Mouse (Mus musculus): ENCODE measurements at regions not wholly inside any gene's neighbourhood (a gene's known extent, or its start where the extent isn't known, plus 50 kb on each side); places are given as distances from the start of the nearest gene placed in this dataset.

DNA sequence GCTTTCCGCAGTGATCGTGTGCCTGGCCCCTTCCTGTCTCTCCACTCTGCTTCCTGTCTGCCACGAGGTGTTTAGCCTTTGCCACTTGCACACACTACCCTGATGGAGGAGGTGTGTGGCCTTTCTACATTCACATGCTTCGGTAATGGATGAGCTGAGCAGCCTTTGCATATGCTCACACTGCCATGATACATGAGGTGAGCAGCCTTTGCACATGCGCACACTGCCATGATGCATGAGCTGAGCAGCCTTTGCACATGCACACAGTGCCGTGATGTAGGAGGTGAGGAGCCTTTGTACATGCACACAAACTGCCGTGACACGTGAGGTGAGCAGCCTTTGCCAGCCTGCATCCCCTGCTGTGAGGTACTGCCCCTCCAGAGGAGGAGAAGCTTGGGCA lies 58.3 kb downstream of the Erv3 start:
- Histone ChIP-seq H3K9ac (ENCODE audit: low read length) (no peak overlapping the region), H3K4me3 (ENCODE audit: low read depth, low read length) (no peak overlapping the region), H3K4me1 (replicated peaks; ENCODE audit: control insufficient read depth, insufficient read depth, low read length) (no peaks in the 10 kb centered on the region), H3K9me3 (ENCODE audit: control insufficient read depth, low read length) (no peaks in the 10 kb centered on the region), H3K36me3 (ENCODE audit: control insufficient read depth, insufficient read depth, low read length) (no peaks in the 10 kb centered on the region), H3K27me3 (ENCODE audit: control insufficient read depth, insufficient read depth, low read length) (no peaks in the 10 kb centered on the region), H3K4me2 (ENCODE audit: low read depth, low read length, severe bottlenecking) (no peak overlapping the region), H3K27ac (ENCODE audit: low read depth, low read length) (no peak overlapping the region)
- ATAC-seq (replicated peaks; ENCODE audit: low FRiP score) (no peak), DNase-seq (ENCODE audit: low spot score) (no peak)
- WGBS: 74% methylated on average over 8 of the region's 8 CpGs

DNA sequence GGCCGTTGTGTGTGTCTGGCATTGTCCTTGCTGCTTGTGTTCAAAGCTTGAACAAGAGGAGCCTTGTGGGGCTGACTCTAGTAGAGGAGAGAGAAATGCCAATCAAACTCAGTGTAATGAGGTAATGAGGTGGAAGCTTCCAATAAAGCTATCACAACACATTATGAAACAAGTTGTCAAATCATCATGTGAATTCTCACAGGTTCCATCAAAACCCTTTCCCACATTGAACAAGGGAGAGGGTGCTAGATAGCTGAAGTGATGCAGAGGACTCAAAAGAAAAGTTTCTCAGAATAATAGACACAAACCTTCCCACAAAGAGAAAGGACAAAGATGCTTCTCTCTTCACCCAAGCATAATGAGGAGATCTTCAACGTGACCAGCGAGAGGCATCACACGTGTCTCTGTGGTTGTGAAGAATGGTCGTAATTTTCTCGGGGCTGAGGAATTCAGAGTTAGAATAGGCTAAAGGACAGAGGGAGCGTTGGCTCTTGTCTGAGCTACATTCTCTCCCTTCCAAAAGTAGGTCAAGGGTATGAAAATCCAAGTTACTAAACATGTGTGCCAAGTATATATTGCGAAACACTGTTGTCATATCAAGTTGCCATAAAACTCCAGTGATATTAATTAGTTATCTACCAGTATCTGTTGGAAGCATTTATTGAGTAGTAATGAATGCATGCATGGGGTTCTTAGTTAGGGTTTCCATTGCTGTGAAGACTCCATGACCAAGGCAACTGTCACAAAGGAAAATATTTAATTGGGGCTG lies 59.2 kb downstream of the Erv3 start:
- ATAC-seq (replicated peaks; ENCODE audit: low FRiP score) (no peak), DNase-seq (ENCODE audit: low spot score) (no peak)
- H3K27ac ChIP-seq (ENCODE audit: low read depth, low read length): no peak overlapping the region
- WGBS: 83% methylated on average over 8 of the region's 8 CpGs
- no peaks in the 10 kb centered on the region for H3K4me1 ChIP-seq (replicated peaks; ENCODE audit: control insufficient read depth, insufficient read depth, low read length)
- H3K9ac ChIP-seq (ENCODE audit: low read length): no peak overlapping the region
- H3K9me3 ChIP-seq (ENCODE audit: control insufficient read depth, low read length): no peaks in the 10 kb centered on the region
- no peak overlapping the region for H3K4me3 ChIP-seq (ENCODE audit: low read depth, low read length)
- H3K27me3 ChIP-seq (ENCODE audit: control insufficient read depth, insufficient read depth, low read length): no peaks in the 10 kb centered on the region
- no peak overlapping the region for H3K4me2 ChIP-seq (ENCODE audit: low read depth, low read length, severe bottlenecking)
- H3K36me3 ChIP-seq (ENCODE audit: control insufficient read depth, insufficient read depth, low read length): no peaks in the 10 kb centered on the region

DNA sequence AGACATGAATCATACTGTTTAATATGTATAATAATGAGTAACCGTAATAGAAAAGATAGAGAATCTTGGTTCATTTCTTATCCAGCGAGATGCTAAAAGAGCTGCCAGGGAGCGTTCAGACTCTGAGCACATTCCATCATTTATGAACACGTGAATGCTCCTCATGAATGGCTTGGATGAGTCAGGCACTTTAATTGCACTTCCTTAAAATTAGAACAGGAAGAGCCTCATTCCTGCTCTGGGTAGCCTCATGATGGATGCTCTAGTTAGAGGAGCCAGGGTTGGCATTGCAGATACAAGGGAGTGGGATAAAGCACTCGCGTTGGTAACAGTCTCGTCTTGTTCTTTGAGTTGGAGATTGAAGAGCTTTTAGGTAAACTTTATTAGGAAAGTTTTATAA lies 60.1 kb downstream of the Erv3 start:
- no peaks in the 10 kb centered on the region for H3K36me3 ChIP-seq (ENCODE audit: control insufficient read depth, insufficient read depth, low read length)
- no peak overlapping the region for H3K4me2 ChIP-seq (ENCODE audit: low read depth, low read length, severe bottlenecking)
- ATAC-seq (replicated peaks; ENCODE audit: low FRiP score) (no peak), DNase-seq (ENCODE audit: low spot score) (no peak)
- H3K4me1 ChIP-seq (replicated peaks; ENCODE audit: control insufficient read depth, insufficient read depth, low read length): no peaks in the 10 kb centered on the region
- H3K9ac ChIP-seq (ENCODE audit: low read length): no peak overlapping the region
- H3K4me3 ChIP-seq (ENCODE audit: low read depth, low read length): no peak overlapping the region
- H3K27ac ChIP-seq (ENCODE audit: low read depth, low read length): no peak overlapping the region
- H3K27me3 ChIP-seq (ENCODE audit: control insufficient read depth, insufficient read depth, low read length): no peaks in the 10 kb centered on the region
- 85% methylated on average over 7 of the region's 7 CpGs for WGBS
- no peaks in the 10 kb centered on the region for H3K9me3 ChIP-seq (ENCODE audit: control insufficient read depth, low read length)

DNA sequence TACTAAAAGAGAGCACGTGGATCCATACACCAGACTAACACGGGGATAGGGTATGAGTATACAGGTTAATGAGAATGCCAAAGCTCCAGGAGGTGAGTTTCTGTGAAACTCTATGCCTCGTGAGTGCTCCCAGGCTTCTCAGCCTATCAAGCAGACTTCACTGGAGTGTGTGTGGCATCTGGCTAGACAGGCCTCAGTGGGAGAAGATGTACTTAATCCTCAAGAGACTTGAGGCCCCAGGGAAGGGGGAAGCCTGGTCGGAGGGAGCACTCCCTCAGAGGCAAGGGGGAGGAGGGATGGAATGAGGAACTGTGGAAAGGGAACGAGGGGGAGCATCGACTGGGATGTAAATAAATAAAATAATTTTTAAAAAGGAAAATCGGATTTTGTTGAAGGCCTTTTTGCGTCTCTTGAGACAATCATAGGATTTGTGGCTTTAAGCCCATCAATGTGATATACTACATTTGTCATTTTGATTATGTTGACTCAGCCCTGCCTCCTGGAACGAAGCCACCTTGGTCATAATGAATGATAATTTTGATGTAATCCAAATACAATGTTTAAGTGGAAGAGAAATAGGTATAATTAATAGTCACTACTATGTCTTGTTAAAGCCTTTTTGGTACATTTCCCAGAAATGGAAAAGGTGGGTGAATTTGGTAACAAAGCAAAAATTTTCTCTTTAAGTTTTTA lies 62.4 kb downstream of the Erv3 start:
- no peaks in the 10 kb centered on the region for H3K36me3 ChIP-seq (ENCODE audit: control insufficient read depth, insufficient read depth, low read length)
- 77% methylated on average over 9 of the region's 9 CpGs for WGBS
- no peak overlapping the region for H3K4me2 ChIP-seq (ENCODE audit: low read depth, low read length, severe bottlenecking)
- H3K9ac ChIP-seq (ENCODE audit: low read length): no peak overlapping the region
- no peak for ATAC-seq (replicated peaks; ENCODE audit: low FRiP score)
- no peak for DNase-seq (ENCODE audit: low spot score)
- H3K27ac ChIP-seq (ENCODE audit: low read depth, low read length): no peak overlapping the region
- no peaks in the 10 kb centered on the region for H3K27me3 ChIP-seq (ENCODE audit: control insufficient read depth, insufficient read depth, low read length)
- no peaks in the 10 kb centered on the region for H3K4me1 ChIP-seq (replicated peaks; ENCODE audit: control insufficient read depth, insufficient read depth, low read length)
- no peaks in the 10 kb centered on the region for H3K9me3 ChIP-seq (ENCODE audit: control insufficient read depth, low read length)
- no peak overlapping the region for H3K4me3 ChIP-seq (ENCODE audit: low read depth, low read length)

DNA sequence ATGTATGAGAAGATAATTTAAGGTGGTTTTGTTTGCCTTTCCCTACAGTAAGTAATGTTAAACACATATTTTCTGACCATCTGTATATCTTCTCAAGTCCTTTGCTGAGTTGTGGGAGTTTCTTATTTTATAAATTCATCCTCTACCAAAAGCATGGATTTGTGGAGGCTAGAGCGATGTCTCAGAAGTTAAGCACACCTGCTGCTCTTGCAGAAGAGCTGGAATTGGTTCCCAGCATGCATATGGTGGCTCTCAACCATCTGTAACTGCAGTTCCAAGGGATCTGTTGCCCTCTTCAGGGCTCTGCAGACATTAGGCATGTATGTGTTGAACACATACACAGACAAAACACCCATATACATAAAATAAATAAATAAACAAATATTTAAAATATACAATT lies 84.2 kb downstream of the Erv3 start:
- ATAC-seq (replicated peaks; ENCODE audit: low FRiP score) (no peak), DNase-seq (ENCODE audit: low spot score) (no peak)
- no peaks in the 10 kb centered on the region for H3K27me3 ChIP-seq (ENCODE audit: control insufficient read depth, insufficient read depth, low read length)
- no peak overlapping the region for H3K9ac ChIP-seq (ENCODE audit: low read length)
- H3K36me3 ChIP-seq (ENCODE audit: control insufficient read depth, insufficient read depth, low read length): no peaks in the 10 kb centered on the region
- WGBS: 93% methylated on average over 1 of the region's 1 CpGs
- H3K4me3 ChIP-seq (ENCODE audit: low read depth, low read length): no peak overlapping the region
- H3K27ac ChIP-seq (ENCODE audit: low read depth, low read length): no peak overlapping the region
- no peaks in the 10 kb centered on the region for H3K9me3 ChIP-seq (ENCODE audit: control insufficient read depth, low read length)
- H3K4me1 ChIP-seq (replicated peaks; ENCODE audit: control insufficient read depth, insufficient read depth, low read length): no peaks in the 10 kb centered on the region
- no peak overlapping the region for H3K4me2 ChIP-seq (ENCODE audit: low read depth, low read length, severe bottlenecking)

- Histone ChIP-seq H3K9me3 (ENCODE audit: control insufficient read depth, low read length) (no peaks in the 10 kb centered on the region), H3K27ac (ENCODE audit: low read depth, low read length) (no peak overlapping the region), H3K36me3 (ENCODE audit: control insufficient read depth, insufficient read depth, low read length) (no peaks in the 10 kb centered on the region), H3K9ac (ENCODE audit: low read length) (no peak overlapping the region), H3K4me3 (ENCODE audit: low read depth, low read length) (no peak overlapping the region), H3K4me2 (ENCODE audit: low read depth, low read length, severe bottlenecking) (no peak overlapping the region), H3K27me3 (ENCODE audit: control insufficient read depth, insufficient read depth, low read length) (no peaks in the 10 kb centered on the region), H3K4me1 (replicated peaks; ENCODE audit: control insufficient read depth, insufficient read depth, low read length) (no peaks in the 10 kb centered on the region)
- DNase-seq (ENCODE audit: low spot score) (no peak), ATAC-seq (replicated peaks; ENCODE audit: low FRiP score) (no peak)
- whole genome bisulfite sequencing: 85% methylated on average over 4 of the region's 4 CpGs
These were observed 85.9 kb downstream of the Erv3 start for GRCm38 (mm10) chr2:131773691-131774090.

DNA sequence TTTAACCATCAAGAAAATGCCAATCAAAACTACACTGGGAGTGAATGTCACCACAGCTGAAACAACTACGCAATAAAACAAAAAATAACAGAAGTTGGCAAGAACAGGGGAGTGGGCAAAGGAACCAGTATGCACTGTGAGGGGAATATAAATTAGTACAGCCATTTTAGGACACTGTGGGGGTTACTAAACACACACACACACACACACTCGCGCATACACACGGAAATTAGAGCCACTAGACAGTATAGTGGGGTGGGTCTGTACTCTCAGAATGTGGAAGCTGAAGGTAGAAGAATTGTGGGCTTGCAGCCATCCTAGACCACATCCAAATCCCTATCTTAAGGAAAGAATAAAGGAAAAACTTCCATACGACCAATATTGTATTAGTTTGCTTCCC lies 87.4 kb downstream of the Erv3 start:
- no peak overlapping the region for H3K27ac ChIP-seq (ENCODE audit: low read depth, low read length)
- no peaks in the 10 kb centered on the region for H3K36me3 ChIP-seq (ENCODE audit: control insufficient read depth, insufficient read depth, low read length)
- 81% methylated on average over 5 of the region's 5 CpGs for WGBS
- H3K9me3 ChIP-seq (ENCODE audit: control insufficient read depth, low read length): no peaks in the 10 kb centered on the region
- H3K27me3 ChIP-seq (ENCODE audit: control insufficient read depth, insufficient read depth, low read length): no peaks in the 10 kb centered on the region
- H3K4me3 ChIP-seq (ENCODE audit: low read depth, low read length): no peak overlapping the region
- DNase-seq (ENCODE audit: low spot score): no peak
- no peak overlapping the region for H3K4me2 ChIP-seq (ENCODE audit: low read depth, low read length, severe bottlenecking)
- no peaks in the 10 kb centered on the region for H3K4me1 ChIP-seq (replicated peaks; ENCODE audit: control insufficient read depth, insufficient read depth, low read length)
- no peak for ATAC-seq (replicated peaks; ENCODE audit: low FRiP score)
- no peak overlapping the region for H3K9ac ChIP-seq (ENCODE audit: low read length)

GRCm38 (mm10) chr2:131770852-131771251 lies 88.7 kb downstream of the Erv3 start:
- Histone ChIP-seq H3K9me3 (ENCODE audit: control insufficient read depth, low read length) (no peaks in the 10 kb centered on the region), H3K27ac (ENCODE audit: low read depth, low read length) (no peak overlapping the region), H3K4me3 (ENCODE audit: low read depth, low read length) (no peak overlapping the region), H3K27me3 (ENCODE audit: control insufficient read depth, insufficient read depth, low read length) (no peaks in the 10 kb centered on the region), H3K9ac (ENCODE audit: low read length) (no peak overlapping the region), H3K4me1 (replicated peaks; ENCODE audit: control insufficient read depth, insufficient read depth, low read length) (no peaks in the 10 kb centered on the region), H3K36me3 (ENCODE audit: control insufficient read depth, insufficient read depth, low read length) (no peaks in the 10 kb centered on the region), H3K4me2 (ENCODE audit: low read depth, low read length, severe bottlenecking) (no peak overlapping the region)
- 58% methylated on average over 5 of the region's 5 CpGs for WGBS
- DNase-seq (ENCODE audit: low spot score) (peak; percentile 64), ATAC-seq (replicated peaks; ENCODE audit: low FRiP score) (no peak)

Data from forebrain, embryonic 11.5 days (tissue).